ENCODE assay signal across 31 mouse cellular contexts in genomic region chr11:36831511-36831910, GRCm38 (mm10).
DNase-seq lines count a peak whose midpoint lies in the region; ATAC-seq and TF ChIP-seq lines count a peak whose summit lies in the region.
"Had no signal": no experiment of that assay in that cellular context is flagged by ENCODE, and none has a peak within 500 bp of the region (broad histone marks: within the 10 kb centered on the region; RNA-seq: fewer than 3 reads in every experiment).

No protein-coding gene starts in this region.

- no peaks in the 10 kb centered on the region for H3K4me1 ChIP-seq in kidney, postnatal 0 days (replicated peaks; ENCODE audit: insufficient read depth, low read length)
- no peaks in the 10 kb centered on the region for H3K4me1 ChIP-seq in midbrain, embryonic 13.5 days (replicated peaks)
- H3K4me1 ChIP-seq: embryonic facial prominence, embryonic 10.5 days; embryonic facial prominence, embryonic 15.5 days; forebrain, embryonic 12.5 days; hindbrain, embryonic 10.5 days; midbrain, embryonic 15.5 days; neural tube, embryonic 15.5 days had no signal

- H3K4me2 ChIP-seq in kidney, postnatal 0 days (ENCODE audit: low read length) = peak overlapping the region; percentile 32; the same call in 1 of the 2 replicates
- H3K4me2 ChIP-seq in midbrain, embryonic 13.5 days (replicated peaks) = no peak overlapping the region
- H3K4me2 ChIP-seq: embryonic facial prominence, embryonic 15.5 days; forebrain, embryonic 12.5 days; midbrain, embryonic 15.5 days; neural tube, embryonic 15.5 days had no signal

- no peaks in the 10 kb centered on the region for H3K36me3 ChIP-seq in kidney, postnatal 0 days (ENCODE audit: insufficient read depth, low read length)
- H3K36me3 ChIP-seq in midbrain, embryonic 13.5 days = no peaks in the 10 kb centered on the region
- H3K36me3 ChIP-seq: embryonic facial prominence, embryonic 10.5 days; embryonic facial prominence, embryonic 15.5 days; forebrain, embryonic 12.5 days; hindbrain, embryonic 10.5 days; midbrain, embryonic 15.5 days; neural tube, embryonic 15.5 days had no signal

- no peaks in the 10 kb centered on the region for H3K9me3 ChIP-seq in kidney, postnatal 0 days (replicated peaks; ENCODE audit: low read length)
- H3K9me3 ChIP-seq in midbrain, embryonic 13.5 days = no peaks in the 10 kb centered on the region
- H3K9me3 ChIP-seq: embryonic facial prominence, embryonic 10.5 days; embryonic facial prominence, embryonic 15.5 days; forebrain, embryonic 12.5 days; hindbrain, embryonic 10.5 days; midbrain, embryonic 15.5 days; neural tube, embryonic 15.5 days had no signal

- no peak for DNase-seq in layer of hippocampus, adult 2 months (ENCODE audit: low spot score in 2 of 2)
- no peak for DNase-seq in layer of hippocampus, postnatal 14 days (ENCODE audit: low spot score in 2 of 2)
- DNase-seq in kidney, adult 8-10 months = peak; percentile 2 to 26
- peak; percentile 23 for DNase-seq in kidney, postnatal 0 days (ENCODE audit: low spot score)
- DNase-seq in kidney, postnatal 4 days = peak; percentile 15 to 32
- no peak for DNase-seq in spleen, postnatal 36 days (ENCODE audit: low spot score in 2 of 2)
- DNase-seq: adrenal gland, adult 2 months; adrenal gland, postnatal 36 days; B cell, adult 2 months; cerebellum, adult 18-20 months; cerebellum, postnatal 25 days; forebrain, postnatal 0 days; heart, postnatal 14 days; liver; lung, adult 2 months; lung, postnatal 10 days; retina, postnatal 1 day; right cerebral cortex, postnatal 14 days; thymus, adult 18-20 months; thymus, postnatal 36 days had no signal

- H3K27ac ChIP-seq in layer of hippocampus, adult 2 months = peak overlapping the region; percentile 46; the same call in 1 of the 2 replicates
- no peak overlapping the region for H3K27ac ChIP-seq in kidney, postnatal 0 days
- no peak overlapping the region for H3K27ac ChIP-seq in midbrain, embryonic 13.5 days
- H3K27ac ChIP-seq: embryonic facial prominence, embryonic 10.5 days; embryonic facial prominence, embryonic 15.5 days; forebrain, embryonic 12.5 days; hindbrain, embryonic 10.5 days; liver, embryonic 14.5 days; macrophage; midbrain, embryonic 15.5 days; neural tube, embryonic 15.5 days had no signal

- ATAC-seq in kidney, postnatal 0 days (replicated peaks; ENCODE audit: low FRiP score, low read depth) = no peak; the same call in 1 of the 2 replicates
- no peak for ATAC-seq in midbrain, embryonic 13.5 days
- ATAC-seq: activated CD4-positive, CD25-positive, alpha-beta regulatory T cell, adult 4 months; forebrain, postnatal 0 days; hindbrain, embryonic 16.5 days; midbrain, embryonic 15.5 days had no signal

- no peak for TF ChIP-seq CTCF in layer of hippocampus, adult 2 months (conservative IDR thresholded peaks at IDR 0.05)
- no peak for TF ChIP-seq CTCF in kidney, postnatal 0 days (IDR thresholded peaks at IDR 0.05; ENCODE audit: low read depth)

- no peaks in the 10 kb centered on the region for H3K27me3 ChIP-seq in kidney, postnatal 0 days (ENCODE audit: insufficient read depth, low read length)
- H3K27me3 ChIP-seq in midbrain, embryonic 13.5 days = no peaks in the 10 kb centered on the region
- H3K27me3 ChIP-seq: embryonic facial prominence, embryonic 15.5 days; midbrain, embryonic 15.5 days; neural tube, embryonic 15.5 days had no signal

- no peak overlapping the region for H3K4me3 ChIP-seq in layer of hippocampus, adult 2 months
- H3K4me3 ChIP-seq in kidney, postnatal 0 days (replicated peaks; ENCODE audit: low read depth, low read length) = no peak overlapping the region
- no peak overlapping the region for H3K4me3 ChIP-seq in midbrain, embryonic 13.5 days (replicated peaks)
- H3K4me3 ChIP-seq: embryonic facial prominence, embryonic 10.5 days; embryonic facial prominence, embryonic 15.5 days; forebrain, embryonic 12.5 days; hindbrain, embryonic 10.5 days; midbrain, embryonic 15.5 days; neural tube, embryonic 15.5 days had no signal

- 41% methylated on average over 11 of the region's 11 CpGs for WGBS in kidney, postnatal 0 days
- 61% methylated on average over 11 of the region's 11 CpGs for WGBS in midbrain, embryonic 13.5 days

- H3K9ac ChIP-seq in kidney, postnatal 0 days (ENCODE audit: low read depth, low read length) = no peak overlapping the region
- no peak overlapping the region for H3K9ac ChIP-seq in midbrain, embryonic 13.5 days (replicated peaks)
- H3K9ac ChIP-seq: embryonic facial prominence, embryonic 15.5 days; forebrain, embryonic 12.5 days; forebrain, postnatal 0 days; liver, embryonic 14.5 days; midbrain, embryonic 15.5 days; neural tube, embryonic 15.5 days had no signal

Comparison
In these comparisons a context has a peak if more than half of its experiments do, and no peak if none do; other contexts are left out.
1. DNase-seq: peak in kidney, adult 8-10 months (2 of 2), kidney, postnatal 0 days (single experiment) and kidney, postnatal 4 days (2 of 2); none in layer of hippocampus, adult 2 months (0 of 2), layer of hippocampus, postnatal 14 days (0 of 2) and spleen, postnatal 36 days (0 of 2).